Mouse (Mus musculus) brain, embryonic 14.5 days (tissue): ENCODE results near the gene Sgip1. TPM values are rescaled to one million over a fixed set of nuclear protein-coding genes. Genes with fewer than 3 reads are reported as not detected.

Experiments used
- DNase-seq: peaks from one replicate; pipeline ENCODE4 v3.0.0-alpha.2; 2011; ENCODE audit warnings: low read depth
- CTCF ChIP-seq: fragments of 200-500 bp; IDR thresholded peaks from 2 replicates; pipeline ENCODE4 v1.5.1; 2012; ENCODE audit warnings: inconsistent platforms, mild to moderate bottlenecking, moderate library complexity, borderline replicate concordance; ENCODE audit not compliant: insufficient read depth, insufficient read length; ENCODE audit errors: extremely low read depth
- POLR2A ChIP-seq: fragments of 200-500 bp; IDR thresholded peaks from 2 replicates; pipeline ENCODE4 v1.6.1; 2012; ENCODE audit warnings: mild to moderate bottlenecking, inconsistent platforms, borderline replicate concordance; ENCODE audit not compliant: poor library complexity, insufficient read depth, insufficient read length, severe bottlenecking; ENCODE audit errors: extremely low read depth
- polyA plus RNA-seq: library from polyadenylated mRNA; depleted of rRNA; stranded (reverse); fragments of >200 nt; gene quantifications from 2 replicates; pipeline ENCODE4 v1.2.3, GENCODE M21; 2012; rRNA removed

Gene Sgip1
- polyA plus RNA-seq, 1 experiment = 44.3 TPM

DNA sequence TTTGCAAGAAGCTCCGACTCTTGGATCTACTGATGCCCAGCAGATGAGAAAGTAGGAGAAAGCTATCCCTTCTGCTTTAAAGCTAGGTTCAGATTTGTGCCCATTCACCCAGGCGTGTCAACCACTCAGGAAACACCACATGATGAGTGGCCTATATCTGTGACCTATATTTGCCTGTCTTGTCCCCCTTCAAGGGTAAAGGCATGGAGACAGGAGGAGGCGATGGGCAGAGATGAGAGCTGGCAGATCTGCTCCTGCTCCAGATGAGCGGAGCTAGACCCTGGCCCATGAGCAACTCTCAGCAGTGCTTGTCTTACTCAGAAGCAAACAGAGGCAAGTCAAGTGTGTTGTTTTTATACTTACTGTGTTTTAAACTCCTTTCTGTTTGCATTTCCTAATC, 269.6 kb downstream of the Sgip1 start:
- TF ChIP-seq POLR2A (no peak), CTCF (no peak)
- no peak for DNase-seq

DNA sequence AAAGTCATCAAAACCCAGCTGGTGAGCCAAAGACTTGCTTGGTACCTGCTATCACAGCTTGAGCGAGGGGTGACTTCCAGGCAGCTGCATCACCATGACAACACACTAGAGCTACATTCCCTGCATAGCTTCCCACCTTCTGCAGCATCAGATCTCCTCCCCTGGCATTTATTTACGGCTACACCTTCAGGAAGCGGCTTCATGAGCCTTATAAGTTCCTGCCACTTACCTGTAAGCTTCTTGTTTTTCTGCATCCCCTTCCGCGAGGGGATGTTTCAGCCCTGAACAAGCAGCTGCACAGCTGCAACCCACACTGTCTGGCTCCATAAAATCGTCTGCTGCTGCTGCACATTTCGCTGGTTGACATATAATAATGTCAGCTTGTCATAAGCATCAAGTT, 270.7 kb downstream of the Sgip1 start:
- no peak for TF ChIP-seq POLR2A
- TF ChIP-seq CTCF = no peak
- peak; percentile 82 for DNase-seq

DNA sequence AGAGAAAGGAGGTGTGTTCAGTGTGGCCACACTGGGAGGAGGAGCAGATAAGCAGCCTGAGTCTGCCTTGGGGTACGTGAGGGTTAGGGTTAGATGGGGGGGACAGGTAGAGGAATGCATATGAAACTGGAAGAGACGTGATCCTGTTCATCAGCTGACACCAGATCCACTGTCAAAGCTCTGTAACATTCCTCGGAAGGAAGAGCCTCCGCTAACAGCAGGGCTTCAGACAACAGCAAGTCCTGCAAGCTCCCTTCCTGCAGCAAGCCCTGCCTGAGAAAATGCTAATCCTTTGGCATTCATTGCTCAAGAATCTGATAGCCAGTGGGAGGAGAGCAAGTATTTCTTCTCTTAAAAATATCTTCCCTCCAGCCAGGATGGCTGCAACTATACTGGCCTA, 272.4 kb downstream of the Sgip1 start:
- peak; percentile 46 for DNase-seq
- TF ChIP-seq POLR2A = no peak
- no peak for TF ChIP-seq CTCF

Other genes with a start within 250 kb of the Sgip1 start
- 1.2 and 1.7 TPM in 2 replicates for gene Tctex1d1, start 237.3 kb downstream of the Sgip1 start, polyA plus RNA-seq